Mouse (Mus musculus): Measurements from ENCODE around the gene Pvr. TPM values are rescaled to one million over a fixed set of nuclear protein-coding genes. Genes with fewer than 3 reads are reported as not detected.
A peak's percentile ranks its signal among the peaks of the same experiment; 100 is the strongest.
"Not testable (repeated sequence)": the region's sequence is repeated elsewhere in the genome, so short reads cannot be mapped to it uniquely, and the experiment has no call there.

The Pvr gene
- total and polyA plus RNA-seq, 2 experiments from 2014 or later = 7.7 to 11.0 TPM

- TF ChIP-seq CTCF (IDR thresholded peaks at IDR 0.05) = no peak
- no peak for ATAC-seq (ENCODE audit: low FRiP score)
Measured at GRCm38 (mm10) chr7:19937229-19937821, 16.4 kb upstream of the Pvr start.

GRCm38 (mm10) chr7:19935961-19936360 lies 15.0 kb upstream of the Pvr start:
- no peak for TF ChIP-seq CTCF (IDR thresholded peaks at IDR 0.05)
- Histone ChIP-seq H3K4me1 (ENCODE audit: insufficient read depth, low read length) (no peaks in the 10 kb centered on the region), H3K9me3 (ENCODE audit: low read length) (no peaks in the 10 kb centered on the region), H3K27ac (ENCODE audit: low read depth, low read length) (no peak overlapping the region), H3K36me3 (ENCODE audit: insufficient read depth, low read length) (no peaks in the 10 kb centered on the region), H3K27me3 (ENCODE audit: insufficient read depth, low read length) (no peaks in the 10 kb centered on the region), H3K9ac (replicated peaks; ENCODE audit: low read length, poor library complexity, severe bottlenecking) (no peak overlapping the region), H3K4me2 (ENCODE audit: low read depth, low read length, poor library complexity, severe bottlenecking) (no peak overlapping the region), H3K4me3 (ENCODE audit: low read depth, low read length) (no peak overlapping the region)
- ATAC-seq (ENCODE audit: low FRiP score) (no peak), DNase-seq (ENCODE audit: low spot score) (no peak)
- WGBS = 72% methylated on average over 6 of the region's 6 CpGs

More at GRCm38 (mm10) chr7:19937229-19937821, 16.4 kb upstream of the Pvr start:
- no peak for DNase-seq (ENCODE audit: low spot score)
- 92% methylated on average over 11 of the region's 11 CpGs for WGBS
- Histone ChIP-seq H3K4me1 (ENCODE audit: insufficient read depth, low read length) (no peaks in the 10 kb centered on the region), H3K4me3 (ENCODE audit: low read depth, low read length) (no peak overlapping the region), H3K27ac (ENCODE audit: low read depth, low read length) (no peak overlapping the region), H3K4me2 (ENCODE audit: low read depth, low read length, poor library complexity, severe bottlenecking) (no peak overlapping the region), H3K36me3 (ENCODE audit: insufficient read depth, low read length) (no peaks in the 10 kb centered on the region), H3K27me3 (ENCODE audit: insufficient read depth, low read length) (no peaks in the 10 kb centered on the region), H3K9ac (replicated peaks; ENCODE audit: low read length, poor library complexity, severe bottlenecking) (no peak overlapping the region), H3K9me3 (ENCODE audit: low read length) (no peaks in the 10 kb centered on the region)

GRCm38 (mm10) chr7:19935171-19935751 lies 14.3 kb upstream of the Pvr start:
- Histone ChIP-seq H3K9ac (replicated peaks; ENCODE audit: low read length, poor library complexity, severe bottlenecking) (no peak overlapping the region), H3K9me3 (ENCODE audit: low read length) (no peaks in the 10 kb centered on the region), H3K4me1 (ENCODE audit: insufficient read depth, low read length) (no peaks in the 10 kb centered on the region), H3K36me3 (ENCODE audit: insufficient read depth, low read length) (no peaks in the 10 kb centered on the region), H3K4me3 (ENCODE audit: low read depth, low read length) (no peak overlapping the region), H3K27ac (ENCODE audit: low read depth, low read length) (no peak overlapping the region), H3K27me3 (ENCODE audit: insufficient read depth, low read length) (no peaks in the 10 kb centered on the region), H3K4me2 (ENCODE audit: low read depth, low read length, poor library complexity, severe bottlenecking) (no peak overlapping the region)
- TF ChIP-seq CTCF (IDR thresholded peaks at IDR 0.05) = no peak
- 83% methylated on average over 20 of the region's 20 CpGs for WGBS
- DNase-seq (ENCODE audit: low spot score) = no peak
- ATAC-seq (ENCODE audit: low FRiP score) = no peak

- Histone ChIP-seq H3K27me3 (ENCODE audit: insufficient read depth, low read length) (no peaks in the 10 kb centered on the region), H3K27ac (ENCODE audit: low read depth, low read length) (peak overlapping the region; percentile 76), H3K4me3 (ENCODE audit: low read depth, low read length) (peak overlapping the region; percentile 28), H3K9me3 (ENCODE audit: low read length) (no peaks in the 10 kb centered on the region), H3K4me2 (ENCODE audit: low read depth, low read length, poor library complexity, severe bottlenecking) (peak overlapping the region; percentile 42), H3K9ac (replicated peaks; ENCODE audit: low read length, poor library complexity, severe bottlenecking) (no peak overlapping the region; the same call in none of the 2 replicates), H3K4me1 (ENCODE audit: insufficient read depth, low read length) (no peaks in the 10 kb centered on the region), H3K36me3 (ENCODE audit: insufficient read depth, low read length) (no peaks in the 10 kb centered on the region)
- 25% methylated on average over 20 of the region's 21 CpGs for WGBS
- peak; percentile 80 for DNase-seq (ENCODE audit: low spot score)
- no peak; the same call in 1 of the 2 replicates for TF ChIP-seq CTCF (IDR thresholded peaks at IDR 0.05)
- peak; percentile 86 for ATAC-seq (ENCODE audit: low FRiP score)
Measured at GRCm38 (mm10) chr7:19932877-19933809, 12.2 kb upstream of the Pvr start.

- Histone ChIP-seq H3K4me3 (ENCODE audit: low read depth, low read length) (no peak overlapping the region), H3K9me3 (ENCODE audit: low read length) (no peaks in the 10 kb centered on the region), H3K27me3 (ENCODE audit: insufficient read depth, low read length) (no peaks in the 10 kb centered on the region), H3K36me3 (ENCODE audit: insufficient read depth, low read length) (no peaks in the 10 kb centered on the region), H3K4me1 (ENCODE audit: insufficient read depth, low read length) (no peaks in the 10 kb centered on the region), H3K9ac (replicated peaks; ENCODE audit: low read length, poor library complexity, severe bottlenecking) (peak overlapping the region; percentile 39; the same call in 1 of the 2 replicates), H3K27ac (ENCODE audit: low read depth, low read length) (peak overlapping the region; percentile 38; the same call in 1 of the 2 replicates), H3K4me2 (ENCODE audit: low read depth, low read length, poor library complexity, severe bottlenecking) (peak overlapping the region; percentile 42)
- peak; percentile 12 for DNase-seq (ENCODE audit: low spot score)
- TF ChIP-seq CTCF (IDR thresholded peaks at IDR 0.05) = no peak
- WGBS = 27% methylated on average over 13 of the region's 13 CpGs
- peak; percentile 75 for ATAC-seq (ENCODE audit: low FRiP score)
Measured at GRCm38 (mm10) chr7:19932133-19932876, 11.3 kb upstream of the Pvr start.

GRCm38 (mm10) chr7:19930481-19930880 lies 9.5 kb upstream of the Pvr start:
- H3K4me1 ChIP-seq (ENCODE audit: insufficient read depth, low read length); H3K4me3 ChIP-seq (ENCODE audit: low read depth, low read length); DNase-seq (ENCODE audit: low spot score); ATAC-seq (ENCODE audit: low FRiP score); H3K27me3 ChIP-seq (ENCODE audit: insufficient read depth, low read length); H3K27ac ChIP-seq (ENCODE audit: low read depth, low read length); H3K9ac ChIP-seq (replicated peaks; ENCODE audit: low read length, poor library complexity, severe bottlenecking); H3K9me3 ChIP-seq (ENCODE audit: low read length); H3K4me2 ChIP-seq (ENCODE audit: low read depth, low read length, poor library complexity, severe bottlenecking); H3K36me3 ChIP-seq (ENCODE audit: insufficient read depth, low read length): not testable (repeated sequence)
- WGBS = 79% methylated on average over 6 of the region's 6 CpGs

All from midbrain, postnatal 0 days (tissue).